Mouse (Mus musculus): ENCODE results near the gene Sp110. TPM values are rescaled to one million over a fixed set of nuclear protein-coding genes. Genes with fewer than 3 reads are reported as not detected.
"Not testable (repeated sequence)": the region's sequence is repeated elsewhere in the genome, so short reads cannot be mapped to it uniquely, and the experiment has no call there.

The Sp110 gene
- 20.4 and 22.2 TPM in 2 replicates for polyA plus RNA-seq (2012; rRNA removed)

- not testable (repeated sequence) for DNase-seq (ENCODE audit: low spot score)
Measured at GRCm38 (mm10) chr1:85598271-85599012, at the start of gene Sp110. Gene Sp110 (minus strand): TSS chr1:85598817.

- DNase-seq (ENCODE audit: low spot score) = not testable (repeated sequence)
Measured at GRCm38 (mm10) chr1:85638144-85638543, 39.5 kb upstream of the Sp110 start.

GRCm38 (mm10) chr1:85636936-85637335, 38.3 kb upstream of the Sp110 start:
- DNase-seq (ENCODE audit: low spot score) = not testable (repeated sequence)

GRCm38 (mm10) chr1:85618689-85619088, 20.1 kb upstream of the Sp110 start:
- not testable (repeated sequence) for DNase-seq (ENCODE audit: low spot score)

GRCm38 (mm10) chr1:85617161-85617560, 18.5 kb upstream of the Sp110 start:
- DNase-seq (ENCODE audit: low spot score) = not testable (repeated sequence)

GRCm38 (mm10) chr1:85615819-85616218, 17.2 kb upstream of the Sp110 start:
- DNase-seq (ENCODE audit: low spot score) = not testable (repeated sequence)

GRCm38 (mm10) chr1:85615096-85615495, 16.5 kb upstream of the Sp110 start:
- DNase-seq (ENCODE audit: low spot score) = not testable (repeated sequence)

GRCm38 (mm10) chr1:85610581-85610980, 12.0 kb upstream of the Sp110 start:
- not testable (repeated sequence) for DNase-seq (ENCODE audit: low spot score)

- DNase-seq (ENCODE audit: low spot score) = not testable (repeated sequence)
Measured at GRCm38 (mm10) chr1:85608361-85608760, 9.7 kb upstream of the Sp110 start.

- not testable (repeated sequence) for DNase-seq (ENCODE audit: low spot score)
Measured at GRCm38 (mm10) chr1:85604341-85604740, 5.7 kb upstream of the Sp110 start.

- DNase-seq (ENCODE audit: low spot score) = not testable (repeated sequence)
Measured at GRCm38 (mm10) chr1:85600794-85601193, 2.2 kb upstream of the Sp110 start.

GRCm38 (mm10) chr1:85600078-85600477, 1.5 kb upstream of the Sp110 start, which contains the start of gene Sp140:
Gene Sp140 (plus strand): TSS chr1:85600378.
- not testable (repeated sequence) for DNase-seq (ENCODE audit: low spot score)

- not testable (repeated sequence) for DNase-seq (ENCODE audit: low spot score)
Measured at GRCm38 (mm10) chr1:85592526-85592925, 6.1 kb downstream of the Sp110 start.

- DNase-seq (ENCODE audit: low spot score) = not testable (repeated sequence)
Measured at GRCm38 (mm10) chr1:85588697-85589096, 9.9 kb downstream of the Sp110 start.

- not testable (repeated sequence) for DNase-seq (ENCODE audit: low spot score)
Measured at GRCm38 (mm10) chr1:85581518-85581917, 17.1 kb downstream of the Sp110 start.

- DNase-seq (ENCODE audit: low spot score) = not testable (repeated sequence)
Measured at GRCm38 (mm10) chr1:85580578-85580977, 18.0 kb downstream of the Sp110 start.

- not testable (repeated sequence) for DNase-seq (ENCODE audit: low spot score)
Measured at GRCm38 (mm10) chr1:85580148-85580534, 18.5 kb downstream of the Sp110 start.

GRCm38 (mm10) chr1:85579199-85580147, 19.1 kb downstream of the Sp110 start:
- not testable (repeated sequence) for DNase-seq (ENCODE audit: low spot score)

GRCm38 (mm10) chr1:85578372-85579010, 20.1 kb downstream of the Sp110 start:
- not testable (repeated sequence) for DNase-seq (ENCODE audit: low spot score)

GRCm38 (mm10) chr1:85575376-85575775, 23.2 kb downstream of the Sp110 start, which contains the start of gene G530012D18Rik:
Gene G530012D18Rik (plus strand): TSS chr1:85575676.
- DNase-seq (ENCODE audit: low spot score) = not testable (repeated sequence)

GRCm38 (mm10) chr1:85573554-85573953, 25.1 kb downstream of the Sp110 start:
- DNase-seq (ENCODE audit: low spot score) = not testable (repeated sequence)

All from urinary bladder, adult 2 months (tissue).